Mouse (Mus musculus) myocyte (in vitro differentiated cells): ENCODE measurements around the gene Iqcb1. TPM values are rescaled to one million over a fixed set of nuclear protein-coding genes. Genes with fewer than 3 reads are reported as not detected.

ENCODE experiments used
- H3K27me3 ChIP-seq: one replicate; pipeline ENCODE4 v1.6.1; 2011; ENCODE audit not compliant: control insufficient read depth, insufficient read depth, insufficient read length
- H3K36me3 ChIP-seq: one replicate; pipeline ENCODE4 v1.6.1; 2011; ENCODE audit not compliant: control insufficient read depth, insufficient read depth
- H3K4me2 ChIP-seq: one replicate; pipeline ENCODE4 v1.6.1; 2011; ENCODE audit warnings: low read depth, control low read depth
- H3K4me3 ChIP-seq: one replicate; pipeline ENCODE4 v1.5.1; 2011; ENCODE audit warnings: mild to moderate bottlenecking, control low read depth, moderate library complexity
- H3K79me2 ChIP-seq: one replicate; pipeline ENCODE4 v1.6.1; 2011; ENCODE audit not compliant: control insufficient read depth, insufficient read depth
- H3ac ChIP-seq: one replicate; pipeline ENCODE4 v1.6.1; 2011; ENCODE audit not compliant: control insufficient read depth, insufficient read length
- CEBPB ChIP-seq: IDR thresholded peaks from 2 replicates; pipeline ENCODE4 v1.6.1; 2011; ENCODE audit warnings: mild to moderate bottlenecking, moderate library complexity; ENCODE audit not compliant: poor library complexity, insufficient read depth, severe bottlenecking
- E2F4 ChIP-seq: IDR thresholded peaks from one replicate; pipeline ENCODE4 v1.6.1; 2011; ENCODE audit warnings: mild to moderate bottlenecking, control low read depth, moderate library complexity; ENCODE audit not compliant: insufficient read depth
- MAX ChIP-seq: IDR thresholded peaks from one replicate; pipeline ENCODE4 v1.6.1; 2011; ENCODE audit warnings: low read depth, mild to moderate bottlenecking, control low read depth
- MYOD1 ChIP-seq, 3 experiments: IDR thresholded peaks; one replicate each; pipeline ENCODE4 v1.6.1; 2011; ENCODE audit warnings: control low read depth in 2 of 3, low read depth in 2 of 3, mild to moderate bottlenecking in 2 of 3, moderate library complexity in 1 of 3; ENCODE audit not compliant: insufficient read length in 2 of 3, control insufficient read depth in 1 of 3
- MYOG ChIP-seq, 3 experiments: IDR thresholded peaks; one replicate each; pipeline ENCODE4 v1.6.1; 2011; ENCODE audit warnings: control low read depth in 2 of 3, low read depth in 2 of 3, mild to moderate bottlenecking in 2 of 3; ENCODE audit not compliant: insufficient read length in 2 of 3, control insufficient read depth in 1 of 3, insufficient read depth in 1 of 3
- POLR2A ChIP-seq: IDR thresholded peaks from one replicate; pipeline ENCODE4 v1.6.1; 2011; ENCODE audit warnings: low read depth, mild to moderate bottlenecking, control low read depth, moderate library complexity; ENCODE audit not compliant: insufficient read length
- POLR2AphosphoS2 ChIP-seq: IDR thresholded peaks from one replicate; pipeline ENCODE4 v1.6.1; 2011; ENCODE audit warnings: low read depth, control low read depth; ENCODE audit not compliant: insufficient read length
- REST ChIP-seq: IDR thresholded peaks from one replicate; pipeline ENCODE4 v1.6.1; 2011; ENCODE audit warnings: mild to moderate bottlenecking, control low read depth, moderate library complexity; ENCODE audit not compliant: insufficient read depth, insufficient read length
- SRF ChIP-seq: IDR thresholded peaks from one replicate; pipeline ENCODE4 v1.6.1; 2011; ENCODE audit warnings: low read depth; ENCODE audit not compliant: control insufficient read depth, insufficient read length
- TCF12 ChIP-seq: IDR thresholded peaks from one replicate; pipeline ENCODE4 v1.6.1; 2011; ENCODE audit warnings: mild to moderate bottlenecking, control low read depth; ENCODE audit not compliant: poor library complexity, insufficient read depth, severe bottlenecking
- TCF3 ChIP-seq: IDR thresholded peaks from one replicate; pipeline ENCODE4 v1.6.1; 2011; ENCODE audit warnings: low read depth, control low read depth; ENCODE audit not compliant: insufficient read length
- USF1 ChIP-seq: IDR thresholded peaks from one replicate; pipeline ENCODE4 v1.6.1; 2011; ENCODE audit warnings: low read depth, mild to moderate bottlenecking, control low read depth, moderate library complexity
- polyA plus RNA-seq: library from polyadenylated mRNA; unstranded; fragments of >200 nt; fragmentation: generic; extraction: Trizol; gene quantifications from one replicate; pipeline ENCODE4 v1.2.1, GENCODE M21; 2012; ENCODE audit warnings: missing spikeins

Iqcb1 gene
- polyA plus RNA-seq, 1 experiment = 3.2 TPM

GRCm38 (mm10) chr16:36869442-36869841 is 41.3 kb downstream of the Iqcb1 start:
- TF ChIP-seq MAX (no peak), MYOG (IDR thresholded peaks at IDR 0.05; ENCODE audit: control insufficient read depth in 1 of 3, insufficient read depth in 1 of 3, insufficient read length in 2 of 3, low read depth in 2 of 3) (no peak), REST (no peak), SRF (no peak), E2F4 (no peak), CEBPB (no peak), TCF3 (no peak), POLR2AphosphoS2 (no peak), USF1 (no peak), POLR2A (no peak), MYOD1 (IDR thresholded peaks at IDR 0.05; ENCODE audit: control insufficient read depth in 1 of 3, insufficient read length in 2 of 3, low read depth in 2 of 3) (no peak), TCF12 (no peak)
- no peak overlapping the region for H3K4me2 ChIP-seq
- H3K36me3 ChIP-seq = peaks cover 24% of the 10 kb centered on the region
- no peaks in the 10 kb centered on the region for H3K27me3 ChIP-seq
- peaks cover 9% of the 10 kb centered on the region for H3K79me2 ChIP-seq
- H3ac ChIP-seq = no peak overlapping the region
- no peak overlapping the region for H3K4me3 ChIP-seq

GRCm38 (mm10) chr16:36874583-36875275 is 46.5 kb downstream of the Iqcb1 start, which contains the start of the genes Eaf2 and Golgb1:
Eaf2 (minus strand) TSS chr16:36875003.
Golgb1 (plus strand) TSS chr16:36875140.
- Histone ChIP-seq H3K79me2 (peaks cover 42% of the 10 kb centered on the region), H3ac (peak within 1 kb of the TSS; percentile 50), H3K36me3 (peaks cover 10% of the 10 kb centered on the region), H3K4me3 (peak within 1 kb of the TSS; percentile 52), H3K4me2 (peak within 1 kb of the TSS; percentile 78), H3K27me3 (no peaks in the 10 kb centered on the region)
- TF ChIP-seq REST (no peak), TCF3 (no peak), MYOG (IDR thresholded peaks at IDR 0.05; ENCODE audit: control insufficient read depth in 1 of 3, insufficient read depth in 1 of 3, insufficient read length in 2 of 3, low read depth in 2 of 3) (no peak), CEBPB (no peak), POLR2AphosphoS2 (peak; percentile 48), SRF (no peak), E2F4 (no peak), USF1 (peak; percentile 100), MYOD1 (IDR thresholded peaks at IDR 0.05; ENCODE audit: control insufficient read depth in 1 of 3, insufficient read length in 2 of 3, low read depth in 2 of 3) (no peak), POLR2A (peak; percentile 84), TCF12 (no peak), MAX (peak; percentile 74)

GRCm38 (mm10) chr16:36875276-36875851 is 47.2 kb downstream of the Iqcb1 start:
- peak overlapping the region; percentile 52 for H3K4me3 ChIP-seq
- H3K36me3 ChIP-seq = peaks cover 10% of the 10 kb centered on the region
- TF ChIP-seq E2F4 (no peak), POLR2AphosphoS2 (peak; percentile 9), SRF (no peak)
- peak overlapping the region; percentile 50 for H3ac ChIP-seq
- H3K79me2 ChIP-seq = peaks cover 45% of the 10 kb centered on the region
- H3K27me3 ChIP-seq = no peaks in the 10 kb centered on the region
- H3K4me2 ChIP-seq = peak overlapping the region; percentile 78

- no peak overlapping the region for H3K4me2 ChIP-seq
- H3K27me3 ChIP-seq = no peaks in the 10 kb centered on the region
- no peak for TF ChIP-seq REST
- no peak for TF ChIP-seq POLR2AphosphoS2
- TF ChIP-seq TCF3 = no peak
- TF ChIP-seq POLR2A = no peak
- TF ChIP-seq TCF12 = no peak
- no peak for TF ChIP-seq MYOG (IDR thresholded peaks at IDR 0.05; ENCODE audit: control insufficient read depth in 1 of 3, insufficient read depth in 1 of 3, insufficient read length in 2 of 3, low read depth in 2 of 3)
- TF ChIP-seq E2F4 = no peak
- no peak for TF ChIP-seq MAX
- no peak for TF ChIP-seq SRF
- TF ChIP-seq USF1 = no peak
- no peak for TF ChIP-seq MYOD1 (IDR thresholded peaks at IDR 0.05; ENCODE audit: control insufficient read depth in 1 of 3, insufficient read length in 2 of 3, low read depth in 2 of 3)
- no peak for TF ChIP-seq CEBPB
- H3K79me2 ChIP-seq = peaks cover 47% of the 10 kb centered on the region
- H3K36me3 ChIP-seq = peaks cover 6% of the 10 kb centered on the region
- H3K4me3 ChIP-seq = no peak overlapping the region
- no peak overlapping the region for H3ac ChIP-seq
Observed at GRCm38 (mm10) chr16:36877316-36877715, 49.1 kb downstream of the Iqcb1 start.
